Mouse (Mus musculus) forebrain, postnatal 0 days (tissue): ENCODE results near the gene Slfn9. TPM values are rescaled to one million over a fixed set of nuclear protein-coding genes. Genes with fewer than 3 reads are reported as not detected.

Experiments
- ATAC-seq: fragments of 200-750 bp; cut with Nextera tagmentation; 2 replicates; pipeline ENCODE4 v1.8.0; 2017; ENCODE audit warnings: mild to moderate bottlenecking, moderate library complexity
- DNase-seq: peaks from one replicate; pipeline ENCODE4 v3.0.0-alpha.2; 2015
- H3K27ac ChIP-seq: fragments of 300-500 bp; sonication (generic); 2 replicates; pipeline ENCODE4 v1.5.1; 2014; ENCODE audit warnings: low read depth, mild to moderate bottlenecking, antibody characterized with exemption, low read length, moderate library complexity, mixed read lengths
- H3K27me3 ChIP-seq: fragments of 300-500 bp; sonication (generic); 2 replicates; pipeline ENCODE4 v1.6.1; 2014; ENCODE audit warnings: mild to moderate bottlenecking, low read length, mixed read lengths; ENCODE audit not compliant: insufficient read depth
- H3K36me3 ChIP-seq: fragments of 300-500 bp; sonication (generic); 2 replicates; pipeline ENCODE4 v1.6.1; 2014; ENCODE audit warnings: mild to moderate bottlenecking, moderate library complexity; ENCODE audit not compliant: insufficient read depth
- H3K4me1 ChIP-seq: fragments of 300-500 bp; sonication (generic); 2 replicates; pipeline ENCODE4 v1.6.1; 2014; ENCODE audit warnings: antibody characterized with exemption; ENCODE audit not compliant: insufficient read depth
- H3K4me2 ChIP-seq: fragments of 300-500 bp; sonication (generic); 2 replicates; pipeline ENCODE4 v1.6.1; 2014; ENCODE audit warnings: low read depth, mild to moderate bottlenecking, moderate library complexity
- H3K4me3 ChIP-seq: fragments of 300-500 bp; sonication (generic); 2 replicates; pipeline ENCODE4 v1.5.1; 2014; ENCODE audit warnings: low read depth, low read length, mixed read lengths
- H3K9ac ChIP-seq: fragments of 300-500 bp; sonication (generic); 2 replicates; pipeline ENCODE4 v1.6.1; 2014; ENCODE audit warnings: mild to moderate bottlenecking
- H3K9me3 ChIP-seq: fragments of 300-500 bp; sonication (generic); 2 replicates; pipeline ENCODE4 v1.6.1; 2016; ENCODE audit warnings: low read length
- CTCF ChIP-seq: sonication (generic); IDR thresholded peaks from 2 replicates; pipeline ENCODE4 v1.5.1; 2016; ENCODE audit warnings: antibody characterized with exemption, control low read depth, low read depth
- WGBS: fragments of 180-500 bp; shearing (Covaris S2); extraction: QIAGEN DNeasy Blood & Tissue Kit; methylation state at CpG from one replicate; pipeline ENCODE4 v1.1.7; 2014; 5-methylcytosine and 5-hydroxymethylcytosine counted together
- polyA plus RNA-seq: library from polyadenylated mRNA; unstranded; fragments of >200 nt; fragmentation: Nextera tagmentation; extraction: Ambion mirVana; gene quantifications from 2 replicates; pipeline ENCODE4 v1.2.1, GENCODE M21; 2015
- total RNA-seq: library from RNA; depleted of rRNA; stranded (reverse); fragments of >200 nt; gene quantifications from 2 replicates; pipeline ENCODE4 v1.2.3, GENCODE M21; 2014

Gene Slfn9
- total and polyA plus RNA-seq, 2 experiments from 2014 or later: 1.3 to 2.2 TPM

GRCm38 (mm10) chr11:82973916-82974315 is 17.7 kb downstream of the Slfn9 start:
- H3K4me3 ChIP-seq: no peak overlapping the region
- ATAC-seq (no peak), DNase-seq (no peak)
- no peak overlapping the region for H3K4me2 ChIP-seq
- 71% methylated on average over 5 of the region's 5 CpGs for WGBS
- TF ChIP-seq CTCF: no peak
- H3K27ac ChIP-seq: no peak overlapping the region
- peaks cover 6% of the 10 kb centered on the region; the same call in 1 of the 2 replicates for H3K4me1 ChIP-seq
- H3K9me3 ChIP-seq: no peaks in the 10 kb centered on the region
- H3K27me3 ChIP-seq: no peaks in the 10 kb centered on the region
- no peaks in the 10 kb centered on the region for H3K36me3 ChIP-seq
- no peak overlapping the region for H3K9ac ChIP-seq

- ATAC-seq (peak; percentile 58; the same call in 1 of the 2 replicates), DNase-seq (no peak)
- no peaks in the 10 kb centered on the region for H3K9me3 ChIP-seq
- H3K36me3 ChIP-seq: no peaks in the 10 kb centered on the region
- H3K4me3 ChIP-seq: peak overlapping the region; percentile 22
- H3K4me1 ChIP-seq: peaks cover 6% of the 10 kb centered on the region; the same call in 1 of the 2 replicates
- peak overlapping the region; percentile 54 for H3K4me2 ChIP-seq
- 54% methylated on average over 11 of the region's 11 CpGs for WGBS
- TF ChIP-seq CTCF: no peak
- H3K27ac ChIP-seq: peak overlapping the region; percentile 80
- no peaks in the 10 kb centered on the region for H3K27me3 ChIP-seq
- H3K9ac ChIP-seq: peak overlapping the region; percentile 52
Observed at GRCm38 (mm10) chr11:82971590-82971974, 20.0 kb downstream of the Slfn9 start.

GRCm38 (mm10) chr11:82970712-82971589 is 20.7 kb downstream of the Slfn9 start:
- 3% methylated on average over 31 of the region's 31 CpGs for WGBS
- Histone ChIP-seq H3K27me3 (no peaks in the 10 kb centered on the region), H3K9me3 (no peaks in the 10 kb centered on the region), H3K36me3 (no peaks in the 10 kb centered on the region), H3K4me2 (peak overlapping the region; percentile 54), H3K4me3 (peak overlapping the region; percentile 22), H3K9ac (peak overlapping the region; percentile 52), H3K4me1 (peaks cover 6% of the 10 kb centered on the region; the same call in 1 of the 2 replicates), H3K27ac (peak overlapping the region; percentile 80)
- DNase-seq: peak; percentile 83
- peak; percentile 79 for TF ChIP-seq CTCF
- ATAC-seq: peak; percentile 95

GRCm38 (mm10) chr11:82962215-82962614 is 29.4 kb downstream of the Slfn9 start:
- 91% methylated on average over 8 of the region's 8 CpGs for WGBS
- Histone ChIP-seq H3K9me3 (no peaks in the 10 kb centered on the region), H3K27ac (no peak overlapping the region), H3K4me1 (no peaks in the 10 kb centered on the region), H3K4me3 (no peak overlapping the region), H3K4me2 (no peak overlapping the region), H3K36me3 (no peaks in the 10 kb centered on the region), H3K9ac (no peak overlapping the region), H3K27me3 (no peaks in the 10 kb centered on the region)
- no peak for ATAC-seq
- no peak for DNase-seq
- TF ChIP-seq CTCF: no peak

GRCm38 (mm10) chr11:82961743-82962142 is 29.9 kb downstream of the Slfn9 start:
- Histone ChIP-seq H3K27ac (no peak overlapping the region), H3K27me3 (no peaks in the 10 kb centered on the region), H3K4me2 (no peak overlapping the region), H3K9me3 (no peaks in the 10 kb centered on the region), H3K4me1 (no peaks in the 10 kb centered on the region), H3K36me3 (no peaks in the 10 kb centered on the region), H3K4me3 (no peak overlapping the region), H3K9ac (no peak overlapping the region)
- TF ChIP-seq CTCF: no peak
- ATAC-seq (no peak), DNase-seq (no peak)
- WGBS: 68% methylated on average over 2 of the region's 2 CpGs

- H3K27ac ChIP-seq: no peak overlapping the region
- 16% methylated on average over 4 of the region's 4 CpGs for WGBS
- DNase-seq: peak; percentile 10
Observed at GRCm38 (mm10) chr11:82959613-82960012, 32.0 kb downstream of the Slfn9 start.

GRCm38 (mm10) chr11:82956925-82957324 is 34.7 kb downstream of the Slfn9 start:
- H3K4me2 ChIP-seq: no peak overlapping the region
- H3K27ac ChIP-seq: no peak overlapping the region
- H3K36me3 ChIP-seq: no peaks in the 10 kb centered on the region
- H3K4me1 ChIP-seq: no peaks in the 10 kb centered on the region
- H3K9ac ChIP-seq: no peak overlapping the region
- DNase-seq (no peak), ATAC-seq (no peak)
- no peak overlapping the region for H3K4me3 ChIP-seq
- WGBS: 79% methylated on average over 10 of the region's 10 CpGs
- H3K27me3 ChIP-seq: peaks cover 13% of the 10 kb centered on the region; the same call in 1 of the 2 replicates
- TF ChIP-seq CTCF: no peak
- H3K9me3 ChIP-seq: no peaks in the 10 kb centered on the region

More at GRCm38 (mm10) chr11:82959613-82960012, 32.0 kb downstream of the Slfn9 start:
- TF ChIP-seq CTCF: peak; percentile 71
- H3K4me1 ChIP-seq: no peaks in the 10 kb centered on the region
- H3K36me3 ChIP-seq: no peaks in the 10 kb centered on the region
- H3K4me2 ChIP-seq: no peak overlapping the region
- H3K4me3 ChIP-seq: no peak overlapping the region
- no peak for ATAC-seq
- H3K9me3 ChIP-seq: no peaks in the 10 kb centered on the region
- H3K27me3 ChIP-seq: no peaks in the 10 kb centered on the region; the same call in 1 of the 2 replicates
- H3K9ac ChIP-seq: no peak overlapping the region
